Mouse (Mus musculus) erythroid progenitor cell, adult 5-6 weeks (primary cell): ENCODE measurements around the gene Slc48a1. TPM values are rescaled to one million over a fixed set of nuclear protein-coding genes. Genes with fewer than 3 reads are reported as not detected.

Experiments used
- ATAC-seq: replicated peaks from 2 replicates; pipeline ENCODE4 v1.8.0; 2016; ENCODE audit warnings: moderate number of reproducible peaks, mild to moderate bottlenecking, moderate TSS enrichment, inconsistent platforms; ENCODE audit not compliant: poor library complexity, low FRiP score, severe bottlenecking
- total RNA-seq, 2 experiments: library from RNA; stranded (forward) in 1 of 2; stranded (reverse) in 1 of 2; fragments of 150-400 nt in 1 of 2; fragments of 186-747, 209-891 nt in 1 of 2; gene quantifications; 2 replicates each; pipeline versions ENCODE4 v1.2.3 to v1.2.4; 2015 to 2017; ENCODE audit warnings: low replicate concordance in 2 of 2

Gene Slc48a1
- total RNA-seq, 2 experiments from 2014 or later: 96.2 to 122 TPM

GRCm38 (mm10) chr15:97796674-97797310 is 18.5 kb downstream of the Slc48a1 start:
- no peak for ATAC-seq

GRCm38 (mm10) chr15:97798134-97798533 is 19.8 kb downstream of the Slc48a1 start:
- no peak for ATAC-seq

GRCm38 (mm10) chr15:97799446-97799845 is 21.1 kb downstream of the Slc48a1 start:
- ATAC-seq: no peak

GRCm38 (mm10) chr15:97800853-97801252 is 22.5 kb downstream of the Slc48a1 start:
- no peak for ATAC-seq

- ATAC-seq: no peak
Measured at GRCm38 (mm10) chr15:97801811-97802210, 23.5 kb downstream of the Slc48a1 start.

- ATAC-seq: no peak
Measured at GRCm38 (mm10) chr15:97802575-97802974, 24.3 kb downstream of the Slc48a1 start.

GRCm38 (mm10) chr15:97807867-97808266 is 29.5 kb downstream of the Slc48a1 start:
- no peak for ATAC-seq

GRCm38 (mm10) chr15:97808532-97808931 is 30.2 kb downstream of the Slc48a1 start:
- ATAC-seq: no peak

- no peak for ATAC-seq
Measured at GRCm38 (mm10) chr15:97809206-97809605, 30.9 kb downstream of the Slc48a1 start.

- ATAC-seq: no peak
Measured at GRCm38 (mm10) chr15:97809942-97810341, 31.6 kb downstream of the Slc48a1 start.

- ATAC-seq: no peak
Measured at GRCm38 (mm10) chr15:97810399-97810798, 32.1 kb downstream of the Slc48a1 start.

GRCm38 (mm10) chr15:97811307-97811706 is 33.0 kb downstream of the Slc48a1 start:
- no peak for ATAC-seq

GRCm38 (mm10) chr15:97812126-97812525 is 33.8 kb downstream of the Slc48a1 start:
- ATAC-seq: no peak

- ATAC-seq: no peak
Measured at GRCm38 (mm10) chr15:97812875-97813274, 34.6 kb downstream of the Slc48a1 start.

- ATAC-seq: no peak
Measured at GRCm38 (mm10) chr15:97813452-97814204, 35.3 kb downstream of the Slc48a1 start.

GRCm38 (mm10) chr15:97814703-97815102 is 36.4 kb downstream of the Slc48a1 start:
- ATAC-seq: no peak

- no peak; the same call in 1 of the 2 replicates for ATAC-seq
Measured at GRCm38 (mm10) chr15:97815254-97815653, 36.9 kb downstream of the Slc48a1 start.

GRCm38 (mm10) chr15:97816199-97816994 is 38.1 kb downstream of the Slc48a1 start:
- no peak for ATAC-seq

- ATAC-seq: no peak
Measured at GRCm38 (mm10) chr15:97819937-97820336, 41.6 kb downstream of the Slc48a1 start.

GRCm38 (mm10) chr15:97821321-97821982 is 43.1 kb downstream of the Slc48a1 start:
- ATAC-seq: no peak
